Mouse (Mus musculus) brain, embryonic 18.5 days (tissue): ENCODE results near the gene Cacna1e.
A peak's percentile ranks its signal among the peaks of the same experiment; 100 is the strongest.

ENCODE experiments used
- DNase-seq: peaks from one replicate; pipeline ENCODE4 v3.0.0-alpha.2; 2012; ENCODE audit warnings: low read depth, low spot score

The Cacna1e gene

DNA sequence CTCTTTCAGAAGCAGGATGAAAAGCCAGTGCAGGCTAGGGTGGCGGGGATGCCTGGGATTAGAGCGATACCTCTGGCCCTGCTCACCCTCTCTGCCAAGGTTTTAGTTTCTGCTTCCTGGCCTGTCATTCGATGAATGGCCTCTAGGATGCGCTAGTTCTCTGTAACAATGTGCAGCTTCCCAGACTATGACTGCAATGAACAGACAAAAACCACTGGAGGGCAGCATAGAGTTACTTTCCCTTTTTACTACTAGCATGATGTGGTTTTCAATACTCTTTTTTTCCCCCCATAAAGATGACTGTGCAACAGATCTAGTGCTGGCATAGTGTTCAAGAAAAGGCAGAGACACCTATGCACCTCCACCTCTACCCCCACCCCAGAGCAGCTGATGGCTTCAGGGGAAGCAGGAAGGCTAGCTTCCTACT lies 98.0 kb downstream of the Cacna1e start:
- peak; percentile 81 for DNase-seq

DNA sequence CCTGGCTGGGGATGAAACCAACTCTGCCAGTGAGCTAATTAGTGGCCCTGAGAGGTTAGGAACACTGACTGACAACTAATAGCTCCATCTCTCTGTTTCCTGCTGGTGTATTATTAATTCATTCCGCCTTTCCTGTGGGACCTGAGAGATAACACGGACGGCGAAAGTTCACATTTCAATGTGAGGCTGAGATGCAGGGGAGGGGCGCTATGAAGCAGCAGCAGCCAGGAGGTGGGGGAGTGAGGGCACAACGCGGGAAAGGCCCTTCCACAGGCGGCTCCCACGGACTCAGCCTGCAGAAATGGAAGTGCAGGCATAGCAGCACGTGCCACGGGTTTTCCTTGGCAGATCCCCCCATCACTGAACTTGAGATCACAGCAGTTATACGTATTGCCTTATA lies 99.4 kb downstream of the Cacna1e start:
- DNase-seq: no peak

DNA sequence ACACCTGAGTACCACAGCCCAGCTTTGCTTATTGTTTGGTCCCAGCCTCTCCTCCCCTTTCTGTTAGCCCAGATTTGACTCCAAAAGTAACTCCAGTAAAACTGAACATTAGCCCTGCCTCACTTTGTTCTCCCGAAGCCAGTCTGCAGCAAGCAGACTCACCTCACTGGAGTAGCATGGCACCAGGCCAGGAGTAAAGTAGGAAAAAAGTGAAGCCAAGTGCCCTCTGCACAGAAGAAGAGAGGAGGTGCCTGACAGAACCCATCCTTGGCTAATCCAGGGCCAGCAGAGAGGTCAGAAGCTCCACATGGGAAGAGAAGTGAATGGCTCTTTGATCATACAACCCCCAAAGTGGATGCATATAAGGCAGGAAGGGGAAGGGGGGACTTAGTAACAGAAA lies 100.8 kb downstream of the Cacna1e start:
- no peak for DNase-seq

DNA sequence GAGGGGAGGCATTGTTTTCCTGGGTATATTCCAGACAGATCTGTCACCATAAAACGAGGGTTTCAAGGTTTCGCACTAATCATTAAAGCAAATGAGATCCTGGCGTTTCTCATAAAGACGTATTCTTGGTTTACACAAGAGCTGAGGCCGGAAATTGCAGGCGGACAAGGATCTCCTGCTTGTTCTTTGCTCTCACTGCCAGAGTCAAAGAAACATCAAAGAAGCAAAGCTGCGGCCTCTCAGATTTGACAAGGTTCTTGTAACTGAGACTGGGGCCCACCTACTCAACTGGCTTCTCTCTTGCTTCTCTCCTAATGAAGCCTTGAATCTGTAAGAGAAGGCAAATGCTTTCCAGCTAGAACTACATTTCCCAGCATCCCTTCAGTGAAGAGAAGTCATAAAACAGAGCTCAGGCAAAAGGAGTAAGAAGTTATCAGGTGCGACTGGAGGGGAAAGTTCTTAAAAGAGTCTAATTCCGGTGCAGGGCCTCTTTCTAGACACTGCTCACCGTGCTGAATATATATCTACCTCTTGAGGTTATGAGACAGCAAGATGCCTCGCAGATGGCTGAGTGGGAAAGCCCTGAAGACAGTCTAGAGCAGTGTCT lies 104.3 kb downstream of the Cacna1e start:
- no peak for DNase-seq

DNA sequence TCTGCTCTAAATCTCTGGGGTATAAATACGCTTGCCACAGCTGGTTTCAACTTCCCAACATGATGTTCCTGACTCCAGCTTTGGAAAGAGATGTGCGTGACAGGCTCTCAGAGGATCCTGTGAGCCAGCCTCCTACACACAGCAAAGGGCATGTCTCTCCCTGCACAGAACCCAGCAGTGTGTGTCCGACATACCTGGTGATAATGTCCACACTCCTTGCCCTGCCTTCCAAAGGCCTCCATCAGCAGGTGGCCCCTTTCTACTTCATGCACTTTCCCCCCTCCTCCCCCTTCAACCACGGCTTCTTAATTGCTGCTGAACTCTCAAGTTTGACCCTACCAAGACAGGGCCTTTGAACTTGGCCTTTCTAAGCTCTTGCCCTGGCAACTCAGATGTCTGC lies 108.0 kb downstream of the Cacna1e start:
- DNase-seq: no peak

DNA sequence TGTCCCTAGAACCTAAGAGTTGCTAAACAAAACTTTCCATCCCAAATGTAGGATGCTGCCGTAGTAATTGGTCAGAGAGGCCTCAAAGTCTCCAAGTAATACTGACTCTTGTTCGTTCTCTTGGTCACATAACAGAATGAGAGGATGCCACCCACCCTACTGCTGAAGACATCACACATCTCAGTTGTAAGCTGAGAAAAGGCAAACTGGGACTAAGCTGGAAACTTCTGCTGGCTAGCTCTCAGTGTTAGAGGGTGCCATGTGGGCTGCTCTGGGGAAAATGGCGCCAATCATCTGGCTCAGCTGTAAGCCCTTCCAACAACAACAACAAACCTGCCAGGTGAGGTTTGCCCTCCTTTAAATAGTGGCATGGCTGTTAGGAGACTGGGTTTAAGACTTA lies 109.8 kb downstream of the Cacna1e start:
- no peak for DNase-seq

DNA sequence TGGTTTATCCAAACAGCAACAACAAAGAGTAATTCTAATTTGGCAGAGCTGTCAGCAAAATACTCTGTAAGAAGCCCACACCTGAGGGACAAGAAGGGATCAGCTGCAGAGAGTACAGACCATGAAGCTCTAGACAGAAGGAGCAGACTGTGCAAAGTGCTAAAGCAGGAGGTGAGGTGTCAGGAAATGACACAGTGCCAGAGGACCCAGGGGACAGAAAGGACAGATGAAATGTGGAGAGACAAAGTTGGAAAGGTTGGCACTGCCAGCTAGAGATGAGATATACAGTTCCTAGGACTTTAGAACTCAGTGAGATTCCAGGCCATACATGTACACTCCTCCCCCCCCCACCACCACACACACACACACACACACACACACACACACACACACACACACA lies 113.2 kb downstream of the Cacna1e start:
- DNase-seq: no peak

DNA sequence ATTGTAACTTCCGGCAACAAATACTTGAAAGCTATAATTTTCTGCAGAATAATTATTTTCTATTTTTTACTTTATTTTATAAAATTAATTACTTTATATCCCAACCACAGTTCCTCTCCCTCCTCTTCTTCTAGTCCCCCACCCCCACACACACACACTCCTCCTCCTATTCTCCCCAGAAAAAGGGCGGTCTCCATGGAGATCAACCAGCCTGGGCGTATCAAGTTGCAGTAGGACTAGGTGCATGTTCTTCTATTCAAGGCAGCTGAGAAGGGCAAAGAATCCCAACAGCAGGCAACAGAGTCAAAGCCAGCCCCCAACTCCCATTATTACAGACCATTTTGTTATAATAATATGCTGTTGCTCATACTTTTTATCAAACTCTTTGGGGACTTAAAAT lies 113.8 kb downstream of the Cacna1e start:
- no peak for DNase-seq

DNA sequence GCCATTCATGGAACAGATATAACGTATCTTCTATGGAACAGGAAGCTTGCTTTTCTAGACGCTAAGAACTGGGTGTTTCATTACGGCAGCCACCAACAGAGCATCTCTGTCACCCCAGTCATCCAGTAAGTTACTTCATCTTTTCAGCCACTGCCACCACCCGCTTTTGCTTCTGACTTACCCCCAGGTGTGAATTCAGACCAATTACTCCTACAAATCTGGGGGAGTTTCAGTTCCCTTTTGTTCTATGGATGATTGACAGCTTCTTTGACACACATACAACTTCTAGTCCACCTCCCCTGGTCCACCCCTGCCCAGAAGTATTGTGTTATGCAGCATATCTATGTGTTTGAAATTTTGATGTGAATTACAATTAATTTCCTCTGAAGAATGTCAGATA lies 121.2 kb downstream of the Cacna1e start:
- no peak for DNase-seq

DNA sequence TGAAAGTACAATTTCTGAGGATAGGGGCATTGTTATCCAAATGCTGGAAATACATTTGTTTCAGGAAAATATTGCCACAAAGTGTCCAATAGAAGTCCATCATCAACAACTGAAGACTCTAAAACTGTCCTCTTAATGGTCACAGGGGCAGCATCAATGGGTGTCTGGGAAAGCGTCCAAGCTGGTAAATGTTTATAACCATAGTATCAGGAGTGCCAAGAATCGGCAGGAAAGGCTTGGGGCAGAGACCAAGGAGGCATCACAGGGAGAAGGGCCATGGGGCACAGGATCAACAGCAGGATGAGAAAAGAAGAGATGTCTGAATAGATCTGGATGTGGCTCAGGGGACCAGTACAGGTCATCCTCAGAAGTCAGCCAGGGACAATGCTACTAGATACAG lies 132.2 kb downstream of the Cacna1e start:
- no peak for DNase-seq

DNA sequence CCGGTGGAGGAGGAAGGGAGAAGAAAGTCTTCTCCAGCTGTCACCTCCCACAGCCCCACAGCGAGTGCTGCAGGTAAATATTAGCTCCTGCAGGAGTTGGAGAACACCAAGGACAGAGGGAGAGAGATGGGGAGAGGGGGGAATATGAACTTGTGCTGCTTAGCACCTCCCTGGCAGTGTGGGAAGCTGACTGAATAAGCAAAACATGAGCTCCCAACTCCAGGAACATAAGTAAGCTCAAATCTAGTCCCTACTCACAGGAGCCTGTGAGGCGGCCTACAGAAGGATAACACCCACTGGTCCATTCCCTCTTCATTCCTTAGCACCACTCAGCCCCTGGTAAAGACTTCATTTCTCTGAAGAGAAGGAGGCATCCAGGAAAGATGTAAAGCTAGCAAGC lies 135.8 kb downstream of the Cacna1e start:
- DNase-seq: no peak

DNA sequence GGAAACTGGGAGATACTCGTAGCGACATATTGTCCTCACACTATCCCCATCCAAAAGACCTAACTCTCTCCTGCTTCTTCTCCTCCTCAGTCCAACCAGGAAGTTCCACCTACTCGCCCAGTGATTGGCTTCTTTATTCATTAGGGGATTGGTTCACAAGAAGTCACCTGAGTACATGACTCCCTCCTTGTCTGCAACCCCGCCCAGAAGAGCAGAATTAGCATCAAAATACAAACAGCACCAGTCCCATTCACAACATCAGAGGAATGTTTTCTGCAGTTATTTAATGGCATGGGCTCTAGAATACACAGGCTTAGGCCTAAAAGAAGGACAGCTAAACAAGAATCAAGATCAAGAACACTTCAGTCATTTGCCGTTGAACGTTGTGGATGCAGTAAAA lies 139.1 kb downstream of the Cacna1e start:
- no peak for DNase-seq

DNA sequence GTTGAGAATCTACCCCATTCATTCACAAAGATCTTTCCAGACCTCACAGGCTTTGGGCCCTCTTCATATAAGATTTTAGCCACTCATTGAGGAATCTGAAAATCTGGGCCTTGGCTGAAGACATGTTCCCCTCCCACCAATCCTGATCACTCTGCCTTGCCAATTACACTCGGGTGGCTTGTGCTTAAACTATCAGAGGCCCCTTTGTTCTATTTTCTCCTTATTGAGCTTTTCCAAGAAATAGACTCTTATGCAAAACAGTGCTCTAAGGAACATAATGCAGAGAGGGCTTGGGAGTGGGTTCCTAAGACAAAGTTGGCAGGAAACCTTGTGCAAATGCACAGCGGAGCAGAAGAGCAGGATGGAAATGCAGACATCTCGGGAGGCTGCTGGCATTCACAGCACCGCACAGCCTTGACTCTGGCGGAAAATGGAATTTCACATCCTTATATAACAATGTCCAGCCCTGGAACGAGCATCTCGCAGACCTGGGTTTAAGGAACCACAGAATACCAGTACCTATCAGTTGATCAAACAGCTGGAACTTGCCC lies 153.8 kb downstream of the Cacna1e start:
- DNase-seq: no peak

DNA sequence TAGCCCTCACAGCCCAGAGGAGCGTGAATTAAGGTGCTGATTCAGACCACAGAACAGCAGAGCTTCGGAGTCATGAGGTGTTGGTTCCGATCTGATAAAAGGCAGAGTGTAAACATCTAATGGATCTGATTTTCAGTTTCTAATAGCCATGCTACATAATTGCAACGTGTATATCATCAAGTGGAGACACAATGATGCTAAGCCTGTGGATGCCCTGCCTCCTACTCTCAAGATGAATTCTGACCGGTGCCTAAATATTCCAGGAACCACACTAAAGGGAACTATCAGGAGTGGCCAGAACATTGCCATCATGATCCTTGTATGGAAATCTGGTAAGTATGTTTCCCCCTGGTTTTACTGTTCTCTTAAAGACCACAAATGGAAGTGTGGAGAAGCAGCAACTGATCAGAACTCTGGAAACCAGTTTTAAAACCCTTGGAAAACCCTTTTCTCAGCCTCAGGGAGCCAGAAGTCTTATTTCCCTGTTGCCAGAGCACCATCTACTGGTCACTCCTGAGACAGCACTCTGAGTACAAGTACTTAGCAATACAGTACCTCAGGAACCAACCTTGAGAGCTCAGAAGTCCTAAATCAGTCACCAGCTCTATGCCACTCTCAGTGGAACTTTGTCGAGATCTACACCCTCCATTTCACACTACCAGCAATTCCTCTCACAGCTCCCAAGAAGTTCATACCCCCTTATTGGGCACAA lies 154.9 kb downstream of the Cacna1e start:
- peak; percentile 79 for DNase-seq

DNA sequence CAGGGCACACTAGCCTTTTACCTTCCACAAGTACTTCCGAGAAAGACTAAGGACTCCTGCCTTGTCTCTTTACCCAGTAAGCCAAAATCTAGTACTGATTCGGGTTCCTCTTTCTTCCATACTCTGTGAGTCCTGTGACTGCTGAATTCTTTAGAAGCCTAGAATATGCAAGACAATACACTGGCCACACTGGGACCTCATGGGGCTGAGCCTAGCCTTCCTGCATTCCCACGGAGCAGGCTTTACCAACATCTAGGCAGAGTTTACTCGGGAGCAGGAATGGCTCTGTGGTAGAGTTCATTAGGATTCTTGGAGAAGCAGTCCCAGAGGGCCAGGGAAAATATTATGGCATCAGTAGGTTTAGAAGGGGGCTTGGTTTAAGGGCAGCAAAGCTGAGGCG lies 155.6 kb downstream of the Cacna1e start:
- no peak for DNase-seq

DNA sequence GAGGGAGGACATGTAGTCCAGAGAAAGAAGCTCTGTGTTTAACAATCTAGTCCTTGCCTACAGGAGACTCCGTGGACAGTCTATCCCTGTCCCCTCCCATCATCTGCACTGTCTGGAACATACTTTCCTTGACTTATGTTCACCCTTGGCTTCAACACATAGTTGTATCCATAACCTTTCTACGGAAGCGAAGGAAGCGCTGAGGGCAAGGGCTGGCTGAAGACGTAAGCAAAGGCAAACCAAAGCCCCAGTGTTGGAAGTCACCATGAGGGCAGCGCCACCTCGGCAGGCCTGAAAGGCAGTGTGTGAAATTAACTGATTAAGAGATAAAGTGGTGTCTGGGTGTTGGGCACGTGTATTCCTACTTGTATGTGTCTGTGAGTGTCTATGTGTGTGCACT lies 156.6 kb downstream of the Cacna1e start:
- DNase-seq: no peak

DNA sequence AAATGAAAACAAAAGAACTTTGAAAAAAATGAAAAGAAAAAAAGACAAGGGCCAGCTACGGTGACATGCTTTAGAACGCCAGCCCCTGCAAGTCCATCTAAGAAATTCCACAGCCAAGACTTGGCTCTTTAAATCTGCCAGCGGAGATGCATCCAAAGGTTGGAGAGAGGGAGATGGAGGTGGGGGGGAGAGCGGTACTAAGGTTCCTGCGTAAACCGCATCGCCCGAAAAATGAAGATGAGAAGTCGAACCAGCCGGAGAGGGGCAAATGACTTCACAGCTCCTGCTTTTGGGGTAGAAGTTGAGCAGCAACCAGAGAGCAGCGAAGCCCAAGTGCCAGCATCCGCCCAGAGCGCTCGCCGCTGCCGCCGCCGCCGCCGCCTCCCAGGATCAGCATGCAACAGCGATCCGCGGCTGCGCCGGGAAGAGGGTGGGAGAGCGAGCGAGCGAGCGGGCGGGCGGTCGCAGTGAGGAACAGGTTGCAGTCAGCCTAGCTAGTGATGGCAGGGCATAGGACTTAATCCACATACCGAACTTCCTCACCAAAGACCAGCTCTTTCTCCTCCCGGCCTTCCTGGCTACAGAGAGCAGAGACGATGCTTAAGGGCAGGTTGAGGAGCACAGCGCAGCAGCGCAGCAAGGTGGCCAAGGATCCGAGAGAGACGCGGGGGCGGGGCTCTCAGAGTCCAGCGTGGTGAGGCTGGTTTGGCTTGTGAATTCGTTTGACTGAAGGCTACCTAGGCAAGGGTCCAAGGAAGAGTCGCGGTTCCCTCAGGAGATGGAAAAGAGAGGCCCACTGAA lies 157.7 kb downstream of the Cacna1e start:
- no peak for DNase-seq

DNA sequence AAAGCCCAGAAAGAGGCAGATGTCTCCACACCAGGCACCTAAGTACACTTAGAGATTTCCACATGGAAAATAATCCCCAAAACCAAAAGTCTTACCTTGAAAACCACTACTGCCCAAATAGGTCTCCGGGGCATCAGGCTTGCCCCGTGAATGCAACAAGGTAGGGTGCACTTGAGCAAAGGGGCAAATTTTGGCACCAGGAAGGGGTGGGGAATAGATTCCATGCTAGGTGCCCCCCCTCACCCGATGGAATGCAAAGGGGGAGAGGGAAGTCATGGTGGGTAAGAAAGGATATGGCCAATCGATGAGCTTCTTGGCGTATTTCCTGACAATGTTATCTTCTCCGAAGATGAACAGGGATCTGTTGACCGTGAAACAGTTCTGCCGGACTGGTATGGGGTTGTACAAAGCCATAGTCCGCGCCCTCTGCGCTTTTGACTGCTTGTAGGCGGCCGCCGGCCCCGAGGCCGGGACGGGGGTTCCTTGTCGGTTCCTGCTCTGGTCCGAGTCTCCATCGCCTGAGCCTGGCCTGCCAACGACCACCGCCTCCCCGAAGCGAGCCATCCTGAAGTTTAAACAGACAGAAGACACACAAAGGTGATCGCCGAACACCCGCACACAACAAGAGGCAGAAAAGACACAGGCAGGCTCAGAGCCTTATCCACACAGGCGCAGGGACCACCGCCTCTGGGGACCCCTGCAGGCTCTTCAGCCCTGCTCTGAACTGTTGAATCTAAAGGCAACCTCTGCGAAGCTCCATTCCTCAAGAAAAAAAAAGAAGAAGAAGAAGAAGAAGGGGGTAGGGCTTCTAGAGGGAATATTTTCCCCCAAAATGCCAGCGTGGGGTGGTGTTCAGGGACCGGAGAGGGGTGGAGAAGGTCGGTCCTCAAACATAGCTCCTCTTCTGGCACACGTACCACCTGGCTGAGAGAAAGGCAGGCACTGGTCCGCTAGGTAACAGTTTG lies 158.7 kb downstream of the Cacna1e start:
- no peak for DNase-seq

DNA sequence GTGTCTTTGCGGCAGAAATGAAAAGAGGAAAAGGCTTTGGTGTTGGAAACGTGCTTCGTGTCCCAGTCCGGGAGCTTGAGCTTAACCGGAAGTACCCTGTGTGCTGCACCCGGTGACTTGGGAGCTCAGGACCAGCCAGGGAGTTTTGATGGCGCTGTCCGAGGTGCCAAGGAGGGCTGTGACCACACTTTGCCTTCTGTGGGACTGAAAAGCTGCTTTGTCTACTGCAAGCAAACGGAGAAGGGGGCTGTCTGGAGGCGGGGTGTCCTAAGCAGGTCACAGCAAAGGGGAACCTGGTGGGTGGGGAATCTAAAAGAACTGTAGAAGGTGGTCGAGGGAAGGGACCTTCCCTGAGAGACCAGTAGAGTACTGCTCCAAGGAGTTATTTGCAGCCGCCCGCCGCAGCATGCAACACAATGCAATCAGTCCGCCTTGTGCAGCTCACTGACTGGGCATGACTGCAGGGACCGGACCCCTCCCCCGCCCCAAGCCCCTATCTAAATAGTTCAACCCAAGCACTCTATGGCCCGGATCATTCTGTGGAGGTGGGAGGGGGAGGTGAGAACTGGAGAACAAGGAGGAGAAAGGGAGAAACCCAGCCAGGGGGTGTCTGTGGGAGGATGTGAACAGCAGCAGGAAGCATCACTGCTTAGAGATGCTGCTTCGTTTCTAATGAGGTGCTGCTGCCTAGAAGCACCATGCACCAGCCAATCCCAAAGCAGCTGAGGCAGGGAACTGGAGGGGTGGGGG lies 160.6 kb downstream of the Cacna1e start:
- DNase-seq: no peak

DNA sequence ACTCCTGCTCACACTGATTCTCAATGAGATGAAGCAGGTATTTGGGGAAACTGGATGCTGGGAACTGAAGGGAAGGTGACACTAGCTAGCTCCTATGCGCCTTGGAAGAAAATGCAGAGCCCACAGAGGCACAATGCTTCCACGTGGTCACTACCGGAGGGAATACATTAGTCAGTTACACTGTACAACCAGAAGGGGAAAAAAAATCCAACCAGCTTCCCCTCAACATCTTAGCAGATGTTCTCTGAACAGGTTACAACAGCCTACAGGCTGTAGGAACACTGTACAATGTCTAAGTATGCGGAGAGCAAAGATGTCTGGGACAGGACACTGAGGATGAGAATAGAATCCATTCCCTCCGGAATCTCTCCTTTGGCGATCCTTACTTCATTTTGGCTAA lies 161.2 kb downstream of the Cacna1e start:
- DNase-seq: no peak

DNA sequence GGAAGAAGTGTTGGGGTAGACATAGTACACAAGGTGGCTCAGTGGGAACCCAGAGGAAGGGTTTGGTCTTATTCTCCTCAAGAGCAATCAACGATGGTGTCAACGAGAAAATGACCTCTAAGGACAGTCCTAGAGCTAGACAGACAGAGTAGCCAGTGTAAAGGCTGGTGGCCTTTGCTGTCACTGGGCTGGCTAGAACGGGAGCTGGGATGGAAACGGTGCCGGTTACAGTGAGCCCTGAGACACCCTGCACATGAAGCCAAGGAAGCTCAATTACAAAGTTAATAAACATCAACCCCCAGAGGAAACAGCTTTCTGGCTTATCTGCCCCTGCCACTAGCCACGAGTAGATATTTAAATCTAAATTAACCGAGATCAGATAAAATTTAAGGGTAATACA lies 168.7 kb downstream of the Cacna1e start:
- DNase-seq: no peak
